Mouse (Mus musculus) bone marrow, adult 2 months (tissue): ENCODE measurements around the gene Mlxipl.

ENCODE experiments used
- CTCF ChIP-seq: fragments of 200-500 bp; IDR thresholded peaks from 2 replicates; pipeline ENCODE4 v1.5.1; 2011; ENCODE audit warnings: low read length, control low read depth; ENCODE audit not compliant: control insufficient read depth, insufficient read depth
- POLR2A ChIP-seq: fragments of 200-500 bp; IDR thresholded peaks from 2 replicates; pipeline ENCODE4 v1.6.1; 2011; ENCODE audit warnings: low read depth, mild to moderate bottlenecking, control low read depth, low read length, borderline replicate concordance; ENCODE audit not compliant: control insufficient read depth

DNA sequence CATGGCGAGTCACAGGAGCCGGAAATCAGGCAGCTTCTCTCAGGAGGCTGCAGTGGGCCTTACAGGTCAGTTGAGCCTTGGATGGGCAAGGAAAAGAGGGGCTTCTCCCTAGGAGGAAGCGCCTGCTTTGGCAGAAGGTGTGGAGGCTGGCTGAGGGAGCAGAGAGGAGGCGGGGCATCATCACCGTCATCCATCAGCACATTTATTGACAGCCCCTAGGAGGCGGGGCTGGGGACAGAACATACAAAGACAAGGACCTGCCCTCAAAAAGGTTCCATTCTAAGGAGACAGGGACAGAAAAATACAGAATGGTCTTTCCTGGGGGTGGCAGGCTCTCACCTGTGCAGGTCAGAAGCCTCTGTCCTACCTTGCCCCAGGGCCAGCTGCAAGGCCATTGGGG is 17.0 kb upstream of the Mlxipl start:
- TF ChIP-seq CTCF (no peak), POLR2A (no peak)
